Mouse (Mus musculus) heart, embryonic 11.5 days (tissue): Measurements from ENCODE around the gene Pole4. TPM values are rescaled to one million over a fixed set of nuclear protein-coding genes. Genes with fewer than 3 reads are reported as not detected.

Source experiments
- ATAC-seq: fragments of 200-750 bp; cut with Nextera tagmentation; replicated peaks from 2 replicates; pipeline ENCODE4 v1.8.0; 2017; ENCODE audit warnings: moderate library complexity; ENCODE audit not compliant: insufficient number of reproducible peaks, low FRiP score, low TSS enrichment
- H3K27ac ChIP-seq: fragments of 300-500 bp; sonication (generic); 2 replicates; pipeline ENCODE4 v1.5.1; 2014; ENCODE audit warnings: mild to moderate bottlenecking, low read depth, low read length
- H3K27me3 ChIP-seq: fragments of 300-500 bp; sonication (generic); 2 replicates; pipeline ENCODE4 v1.6.1; 2014; ENCODE audit warnings: mild to moderate bottlenecking, low read length, mixed read lengths; ENCODE audit not compliant: control insufficient read depth, insufficient read depth
- H3K36me3 ChIP-seq: fragments of 300-500 bp; sonication (generic); 2 replicates; pipeline ENCODE4 v1.6.1; 2014; ENCODE audit warnings: mild to moderate bottlenecking, low read length, moderate library complexity, mixed read lengths; ENCODE audit not compliant: control insufficient read depth, insufficient read depth
- H3K4me1 ChIP-seq: fragments of 300-500 bp; sonication (generic); 2 replicates; pipeline ENCODE4 v1.6.1; 2014; ENCODE audit warnings: low read length; ENCODE audit not compliant: control insufficient read depth, insufficient read depth
- H3K4me2 ChIP-seq: fragments of 300-500 bp; sonication (generic); 2 replicates; pipeline ENCODE4 v1.6.1; 2014; ENCODE audit warnings: mild to moderate bottlenecking, moderate library complexity
- H3K4me3 ChIP-seq: fragments of 300-500 bp; sonication (generic); 2 replicates; pipeline ENCODE4 v1.5.1; 2014; ENCODE audit warnings: low read depth, low read length
- H3K9ac ChIP-seq: fragments of 300-500 bp; sonication (generic); 2 replicates; pipeline ENCODE4 v1.6.1; 2014; ENCODE audit warnings: mild to moderate bottlenecking, low read depth, low read length, moderate library complexity
- H3K9me3 ChIP-seq: fragments of 300-500 bp; sonication (generic); replicated peaks from 2 replicates; pipeline ENCODE4 v1.6.1; 2016; ENCODE audit warnings: low read length; ENCODE audit not compliant: control insufficient read depth
- WGBS: fragments of 180-500 bp; shearing (Covaris S2); extraction: QIAGEN DNeasy Blood & Tissue Kit; methylation state at CpG from one replicate; pipeline ENCODE4 v1.1.7; 2014; ENCODE audit not compliant: insufficient replicate concordance; 5-methylcytosine and 5-hydroxymethylcytosine counted together
- polyA plus RNA-seq: library from polyadenylated mRNA; unstranded; fragments of >200 nt; fragmentation: Nextera tagmentation; extraction: Ambion mirVana; gene quantifications from 2 replicates; pipeline ENCODE4 v1.2.1, GENCODE M21; 2014

Pole4 gene
- polyA plus RNA-seq, 1 experiment from 2014 or later, result 122 TPM

DNA sequence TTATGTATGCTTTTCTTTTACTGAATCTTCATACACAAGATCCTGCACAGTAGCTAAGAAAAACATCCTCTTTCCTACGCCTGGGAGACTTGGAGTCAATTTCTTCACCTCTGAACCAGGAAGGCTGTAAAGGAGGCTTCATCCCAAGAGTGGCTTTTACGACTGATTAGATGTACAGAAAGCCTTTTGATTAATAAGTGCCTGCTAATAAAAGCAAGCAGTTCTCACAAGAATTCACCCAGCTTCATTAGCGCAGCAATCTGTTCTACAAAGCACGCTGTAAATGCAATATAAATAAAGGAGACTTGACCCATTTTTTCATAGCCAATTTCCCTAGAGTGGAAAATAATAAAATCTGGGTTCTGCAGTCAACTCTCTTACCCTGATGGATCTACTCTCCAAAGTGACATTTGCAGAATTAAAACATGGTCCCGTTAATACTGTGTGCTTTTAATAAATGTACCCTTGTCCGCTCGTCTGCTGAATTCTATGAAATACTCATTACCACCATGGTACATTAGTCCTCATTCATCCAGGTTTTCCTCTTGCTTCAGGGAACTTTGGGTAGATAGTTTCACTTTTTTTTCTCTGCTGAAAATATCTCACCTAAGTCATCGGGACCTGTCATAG lies 109.6 kb downstream of the Pole4 start:
- H3K9me3 ChIP-seq, result no peaks in the 10 kb centered on the region
- no peak overlapping the region for H3K4me3 ChIP-seq
- no peaks in the 10 kb centered on the region for H3K4me1 ChIP-seq
- H3K4me2 ChIP-seq, result no peak overlapping the region
- no peak overlapping the region for H3K9ac ChIP-seq
- no peaks in the 10 kb centered on the region for H3K36me3 ChIP-seq
- no peak for ATAC-seq
- H3K27ac ChIP-seq, result no peak overlapping the region
- H3K27me3 ChIP-seq, result no peaks in the 10 kb centered on the region
- 74% methylated on average over 8 of the region's 8 CpGs for WGBS

DNA sequence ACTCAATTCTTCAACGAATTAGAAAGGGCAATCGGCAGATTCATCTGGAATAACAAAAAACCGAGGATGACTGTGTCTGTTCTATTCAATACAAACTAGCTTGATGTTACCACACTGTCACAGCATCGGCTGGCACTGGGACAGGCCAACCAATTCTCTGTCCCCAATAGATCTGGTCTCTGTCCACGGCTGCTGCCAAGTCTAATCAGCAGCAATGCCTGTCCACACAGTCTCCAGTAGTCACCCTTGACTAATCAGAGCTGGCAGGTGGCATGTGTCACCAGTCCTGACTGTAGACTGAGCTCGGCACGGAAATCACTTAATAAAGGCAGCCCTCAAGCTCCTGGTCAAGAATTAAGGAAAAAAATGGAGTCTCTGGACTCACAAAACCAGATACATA lies 115.8 kb downstream of the Pole4 start:
- WGBS, result 63% methylated on average over 7 of the region's 7 CpGs
- no peak for ATAC-seq
- Histone ChIP-seq H3K27me3 (no peaks in the 10 kb centered on the region), H3K4me2 (no peak overlapping the region), H3K4me1 (no peaks in the 10 kb centered on the region), H3K9me3 (no peaks in the 10 kb centered on the region), H3K4me3 (no peak overlapping the region), H3K27ac (no peak overlapping the region), H3K9ac (no peak overlapping the region), H3K36me3 (no peaks in the 10 kb centered on the region)

DNA sequence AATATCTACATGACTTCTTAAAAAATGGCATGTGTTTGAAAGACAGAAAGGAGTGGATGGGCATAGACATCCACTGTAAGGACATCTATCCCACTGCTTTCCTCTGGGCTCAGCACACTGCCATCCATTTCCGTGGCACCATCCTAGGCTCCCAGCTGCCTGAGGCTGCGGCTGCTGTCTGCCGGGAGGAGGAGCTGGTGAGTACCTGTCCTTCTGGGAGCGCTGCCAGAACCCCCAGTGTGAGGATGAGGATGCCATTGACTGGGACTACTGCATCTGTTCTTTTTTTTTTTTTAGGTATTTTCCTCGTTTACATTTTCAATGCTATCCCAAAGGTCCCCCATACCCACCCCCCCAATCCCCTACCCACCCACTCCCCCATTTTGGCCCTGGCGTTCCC lies 119.8 kb downstream of the Pole4 start:
- Histone ChIP-seq H3K36me3 (no peaks in the 10 kb centered on the region), H3K27ac (no peak overlapping the region), H3K9ac (no peak overlapping the region), H3K4me3 (no peak overlapping the region), H3K9me3 (peaks cover 3% of the 10 kb centered on the region), H3K27me3 (no peaks in the 10 kb centered on the region), H3K4me1 (no peaks in the 10 kb centered on the region), H3K4me2 (no peak overlapping the region)
- 60% methylated on average over 5 of the region's 6 CpGs for WGBS
- ATAC-seq, result no peak

DNA sequence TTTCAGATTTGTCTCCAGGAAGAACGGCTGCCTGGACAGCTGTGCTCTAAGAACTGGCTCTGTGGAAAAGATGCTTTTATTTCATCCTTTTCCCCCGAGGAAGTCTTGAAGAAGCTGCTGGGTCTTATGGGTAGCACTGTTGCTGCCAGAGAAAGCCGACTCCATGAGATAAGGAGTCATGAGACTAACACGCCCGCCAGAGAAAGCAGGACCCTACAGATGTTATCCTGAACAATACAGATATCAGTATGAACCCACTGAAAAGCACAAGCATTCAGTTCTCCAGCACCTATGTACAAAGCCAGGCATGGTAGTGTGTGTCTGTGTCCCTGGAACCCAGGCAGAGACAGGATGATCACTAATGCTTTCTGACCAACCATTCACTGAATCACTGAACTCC lies 129.7 kb downstream of the Pole4 start:
- no peaks in the 10 kb centered on the region for H3K36me3 ChIP-seq
- H3K27ac ChIP-seq, result no peak overlapping the region
- ATAC-seq, result no peak
- H3K4me2 ChIP-seq, result no peak overlapping the region
- H3K9me3 ChIP-seq, result no peaks in the 10 kb centered on the region
- no peak overlapping the region for H3K4me3 ChIP-seq
- 59% methylated on average over 5 of the region's 5 CpGs for WGBS
- no peaks in the 10 kb centered on the region for H3K4me1 ChIP-seq
- 0 out of 2 replicates have a peak, but pooled peaks cover 4% of the 10 kb centered on the region for H3K27me3 ChIP-seq
- no peak overlapping the region for H3K9ac ChIP-seq

Other genes with a start within 250 kb of the Pole4 start
- gene Hk2, start 69.1 kb upstream of the Pole4 start, polyA plus RNA-seq, result 44.3 and 49.5 TPM in 2 replicates
- 0.04 and 0.15 TPM in 2 replicates for gene Sema4f, start 234.4 kb upstream of the Pole4 start, polyA plus RNA-seq
- 0.70 and 1.1 TPM in 2 replicates for gene M1ap, start 241.5 kb upstream of the Pole4 start, polyA plus RNA-seq